Mouse (Mus musculus): ENCODE measurements at regions not wholly inside any gene's neighbourhood (a gene's known extent, or its start where the extent isn't known, plus 50 kb on each side); places are given as distances from the start of the nearest gene placed in this dataset.

- no peak for DNase-seq (ENCODE audit: low read depth)
Observed at GRCm38 (mm10) chr5:39847187-39847586, 91.9 kb upstream of the Hs3st1 start.

- DNase-seq (ENCODE audit: low read depth): no peak
Observed at GRCm38 (mm10) chr5:39841186-39841585, 85.9 kb upstream of the Hs3st1 start.

GRCm38 (mm10) chr5:39840576-39840975 is 85.3 kb upstream of the Hs3st1 start:
- DNase-seq (ENCODE audit: low read depth): no peak

GRCm38 (mm10) chr5:39832565-39832964 is 77.3 kb upstream of the Hs3st1 start:
- DNase-seq (ENCODE audit: low read depth): no peak

- no peak for DNase-seq (ENCODE audit: low read depth)
Observed at GRCm38 (mm10) chr5:39824680-39825079, 69.4 kb upstream of the Hs3st1 start.

- no peak for DNase-seq (ENCODE audit: low read depth)
Observed at GRCm38 (mm10) chr5:39806643-39807042, 51.4 kb upstream of the Hs3st1 start.
